Mouse (Mus musculus): Measurements from ENCODE around the gene Pusl1. TPM values are rescaled to one million over a fixed set of nuclear protein-coding genes. Genes with fewer than 3 reads are reported as not detected.

Gene Pusl1
- polyA plus RNA-seq, 1 experiment = 27.3 TPM

GRCm38 (mm10) chr4:155863001-155863400, 28.6 kb downstream of the Pusl1 start, which contains the start of gene Tas1r3:
Gene Tas1r3 (minus strand): TSS chr4:155863362.
- H3K4me3 ChIP-seq (ENCODE audit: insufficient read depth, low read depth, low read length) = no peak within 1 kb of the TSS
- no peak within 1 kb of the TSS for H3K27ac ChIP-seq (ENCODE audit: insufficient read depth, low read depth, low read length)
- TF ChIP-seq CTCF (conservative IDR thresholded peaks at IDR 0.05; ENCODE audit: insufficient read depth, insufficient read length, low read depth, low read length) (no peak), POLR2A (IDR thresholded peaks at IDR 0.05; ENCODE audit: low read depth, low read length) (no peak)
- no peaks in the 10 kb centered on the region for H3K36me3 ChIP-seq (ENCODE audit: control insufficient read depth, insufficient read depth, low read length)
- WGBS = 80% methylated on average over 5 of the region's 5 CpGs
- no peaks in the 10 kb centered on the region for H3K27me3 ChIP-seq (replicated peaks; ENCODE audit: control insufficient read depth, insufficient read depth, low read length)
- DNase-seq = no peak
- H3K4me1 ChIP-seq (ENCODE audit: control insufficient read depth, insufficient read depth, low read length) = no peaks in the 10 kb centered on the region

DNA sequence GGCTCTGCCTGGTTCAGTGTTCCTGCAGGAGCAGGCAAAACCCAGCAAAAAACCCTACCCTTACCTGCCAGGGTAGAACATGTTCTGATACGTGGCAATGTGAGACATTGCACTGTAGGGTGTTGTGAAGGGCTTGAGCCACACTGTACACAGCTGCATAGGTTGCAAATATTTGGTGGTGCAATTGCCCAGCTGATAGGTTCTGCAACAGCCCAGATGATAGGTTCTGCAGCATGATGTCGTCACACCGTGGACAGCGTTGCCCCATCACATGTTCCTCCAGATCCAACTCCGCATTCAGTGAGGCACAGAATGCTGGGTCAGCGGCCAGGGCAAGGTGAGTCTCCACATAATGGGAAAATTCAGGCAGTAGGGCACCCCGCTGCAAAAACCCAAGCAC, 29.8 kb downstream of the Pusl1 start:
- no peaks in the 10 kb centered on the region for H3K36me3 ChIP-seq (ENCODE audit: control insufficient read depth, insufficient read depth, low read length)
- H3K27me3 ChIP-seq (replicated peaks; ENCODE audit: control insufficient read depth, insufficient read depth, low read length) = no peaks in the 10 kb centered on the region
- WGBS = 88% methylated on average over 7 of the region's 7 CpGs
- DNase-seq = no peak
- no peaks in the 10 kb centered on the region for H3K4me1 ChIP-seq (ENCODE audit: control insufficient read depth, insufficient read depth, low read length)
- H3K27ac ChIP-seq (ENCODE audit: insufficient read depth, low read depth, low read length) = no peak overlapping the region
- H3K4me3 ChIP-seq (ENCODE audit: insufficient read depth, low read depth, low read length) = no peak overlapping the region
- no peak for TF ChIP-seq POLR2A (IDR thresholded peaks at IDR 0.05; ENCODE audit: low read depth, low read length)
- no peak for TF ChIP-seq CTCF (conservative IDR thresholded peaks at IDR 0.05; ENCODE audit: insufficient read depth, insufficient read length, low read depth, low read length)

DNA sequence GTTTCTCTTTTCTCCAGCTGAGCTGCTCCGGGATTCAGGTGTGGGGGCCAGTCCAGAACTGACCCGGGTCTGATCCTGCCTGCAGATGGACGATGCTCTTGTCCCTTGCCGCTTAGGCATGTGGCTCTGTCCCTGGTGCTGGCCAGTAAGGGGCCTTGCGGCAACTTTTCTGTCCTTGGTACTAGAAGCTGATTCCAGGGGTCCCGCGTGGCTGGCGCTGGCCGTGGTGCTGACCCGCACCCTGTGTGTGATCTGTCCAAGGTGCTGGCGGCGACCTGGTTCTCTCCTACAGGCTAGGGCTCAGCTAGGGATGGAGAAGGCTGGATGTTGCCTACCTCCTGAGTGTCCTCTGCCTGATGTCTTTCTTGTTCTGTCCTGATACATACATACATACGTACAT, 32.3 kb downstream of the Pusl1 start:
- H3K36me3 ChIP-seq (ENCODE audit: control insufficient read depth, insufficient read depth, low read length) = no peaks in the 10 kb centered on the region; the same call in 1 of the 2 replicates
- DNase-seq = no peak
- no peaks in the 10 kb centered on the region for H3K4me1 ChIP-seq (ENCODE audit: control insufficient read depth, insufficient read depth, low read length)
- 33% methylated on average over 13 of the region's 13 CpGs for WGBS
- TF ChIP-seq POLR2A (IDR thresholded peaks at IDR 0.05; ENCODE audit: low read depth, low read length) = no peak
- no peak for TF ChIP-seq CTCF (conservative IDR thresholded peaks at IDR 0.05; ENCODE audit: insufficient read depth, insufficient read length, low read depth, low read length)
- no peaks in the 10 kb centered on the region for H3K27me3 ChIP-seq (replicated peaks; ENCODE audit: control insufficient read depth, insufficient read depth, low read length)
- H3K4me3 ChIP-seq (ENCODE audit: insufficient read depth, low read depth, low read length) = no peak overlapping the region
- H3K27ac ChIP-seq (ENCODE audit: insufficient read depth, low read depth, low read length) = no peak overlapping the region

GRCm38 (mm10) chr4:155856881-155857280, 34.7 kb downstream of the Pusl1 start:
- Histone ChIP-seq H3K27ac (ENCODE audit: insufficient read depth, low read depth, low read length) (no peak overlapping the region), H3K4me3 (ENCODE audit: insufficient read depth, low read depth, low read length) (no peak overlapping the region), H3K4me1 (ENCODE audit: control insufficient read depth, insufficient read depth, low read length) (peaks cover 8% of the 10 kb centered on the region), H3K36me3 (ENCODE audit: control insufficient read depth, insufficient read depth, low read length) (no peaks in the 10 kb centered on the region; the same call in 1 of the 2 replicates), H3K27me3 (replicated peaks; ENCODE audit: control insufficient read depth, insufficient read depth, low read length) (no peaks in the 10 kb centered on the region)
- TF ChIP-seq POLR2A (IDR thresholded peaks at IDR 0.05; ENCODE audit: low read depth, low read length) = no peak
- no peak for TF ChIP-seq CTCF (conservative IDR thresholded peaks at IDR 0.05; ENCODE audit: insufficient read depth, insufficient read length, low read depth, low read length)
- DNase-seq = peak; percentile 0
- 77% methylated on average over 3 of the region's 3 CpGs for WGBS

DNA sequence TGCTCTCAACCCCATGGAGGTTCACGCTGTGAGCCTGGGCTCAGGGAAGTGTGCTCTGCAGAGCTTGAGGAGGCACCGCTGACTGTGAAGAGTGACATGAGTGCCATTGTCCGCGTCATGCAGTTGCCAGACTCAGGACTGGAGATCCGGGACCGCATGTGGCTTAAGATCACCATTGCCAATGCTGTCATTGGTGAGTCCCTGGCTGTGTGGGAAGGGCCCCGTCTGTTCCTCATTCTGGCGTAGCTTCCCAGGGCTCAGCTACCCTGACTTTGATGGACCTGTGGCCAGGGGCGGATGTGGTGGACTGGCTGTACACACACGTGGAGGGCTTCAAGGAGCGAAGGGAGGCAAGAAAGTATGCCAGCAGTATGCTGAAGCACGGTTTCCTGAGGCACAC, 35.5 kb downstream of the Pusl1 start:
- Histone ChIP-seq H3K27me3 (replicated peaks; ENCODE audit: control insufficient read depth, insufficient read depth, low read length) (no peaks in the 10 kb centered on the region), H3K4me3 (ENCODE audit: insufficient read depth, low read depth, low read length) (no peak overlapping the region), H3K36me3 (ENCODE audit: control insufficient read depth, insufficient read depth, low read length) (no peaks in the 10 kb centered on the region; the same call in 1 of the 2 replicates), H3K4me1 (ENCODE audit: control insufficient read depth, insufficient read depth, low read length) (peaks cover 16% of the 10 kb centered on the region), H3K27ac (ENCODE audit: insufficient read depth, low read depth, low read length) (no peak overlapping the region)
- TF ChIP-seq POLR2A (IDR thresholded peaks at IDR 0.05; ENCODE audit: low read depth, low read length) (no peak), CTCF (conservative IDR thresholded peaks at IDR 0.05; ENCODE audit: insufficient read depth, insufficient read length, low read depth, low read length) (no peak)
- DNase-seq = no peak
- WGBS = 94% methylated on average over 12 of the region's 12 CpGs

DNA sequence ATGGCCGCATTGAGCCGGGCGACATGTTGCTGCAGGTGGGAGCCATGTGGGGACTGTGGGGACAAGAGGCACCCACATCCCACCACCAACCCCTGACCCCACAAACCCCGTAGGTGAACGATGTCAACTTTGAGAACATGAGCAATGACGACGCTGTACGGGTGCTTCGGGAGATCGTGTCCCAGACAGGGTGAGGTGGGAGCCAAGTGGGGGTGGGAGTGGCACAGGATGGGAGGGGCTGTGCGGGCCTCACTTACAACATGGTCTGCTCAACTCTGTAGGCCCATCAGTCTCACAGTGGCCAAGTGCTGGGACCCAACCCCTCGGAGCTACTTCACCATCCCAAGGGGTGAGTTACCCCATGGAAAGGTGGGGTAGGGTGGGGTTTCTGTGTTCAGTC, 36.6 kb downstream of the Pusl1 start:
- H3K36me3 ChIP-seq (ENCODE audit: control insufficient read depth, insufficient read depth, low read length) = no peaks in the 10 kb centered on the region; the same call in 1 of the 2 replicates
- no peak for DNase-seq
- peaks cover 24% of the 10 kb centered on the region for H3K4me1 ChIP-seq (ENCODE audit: control insufficient read depth, insufficient read depth, low read length)
- H3K27ac ChIP-seq (ENCODE audit: insufficient read depth, low read depth, low read length) = no peak overlapping the region
- 96% methylated on average over 12 of the region's 12 CpGs for WGBS
- TF ChIP-seq POLR2A (IDR thresholded peaks at IDR 0.05; ENCODE audit: low read depth, low read length) = no peak
- no peak for TF ChIP-seq CTCF (conservative IDR thresholded peaks at IDR 0.05; ENCODE audit: insufficient read depth, insufficient read length, low read depth, low read length)
- H3K4me3 ChIP-seq (ENCODE audit: insufficient read depth, low read depth, low read length) = no peak overlapping the region
- H3K27me3 ChIP-seq (replicated peaks; ENCODE audit: control insufficient read depth, insufficient read depth, low read length) = no peaks in the 10 kb centered on the region

DNA sequence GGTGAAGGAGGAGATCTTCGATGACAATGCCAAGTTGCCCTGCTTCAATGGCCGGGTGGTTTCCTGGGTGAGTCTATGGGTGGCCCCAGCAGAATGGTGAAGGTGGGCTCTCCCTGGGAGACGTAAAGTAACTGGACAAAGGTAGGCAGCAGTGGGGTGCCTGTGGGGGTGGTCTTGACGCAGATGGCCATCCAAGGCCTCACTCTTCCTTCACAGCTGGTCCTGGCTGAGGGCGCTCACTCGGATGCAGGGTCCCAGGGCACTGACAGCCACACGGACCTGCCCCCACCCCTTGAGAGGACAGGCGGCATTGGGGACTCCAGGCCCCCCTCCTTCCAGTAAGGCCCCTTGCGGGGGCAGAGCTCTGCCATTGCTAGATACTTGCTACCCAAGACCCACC, 38.2 kb downstream of the Pusl1 start:
- Histone ChIP-seq H3K4me3 (ENCODE audit: insufficient read depth, low read depth, low read length) (no peak overlapping the region), H3K36me3 (ENCODE audit: control insufficient read depth, insufficient read depth, low read length) (no peaks in the 10 kb centered on the region; the same call in 1 of the 2 replicates), H3K27me3 (replicated peaks; ENCODE audit: control insufficient read depth, insufficient read depth, low read length) (no peaks in the 10 kb centered on the region), H3K27ac (ENCODE audit: insufficient read depth, low read depth, low read length) (no peak overlapping the region), H3K4me1 (ENCODE audit: control insufficient read depth, insufficient read depth, low read length) (peaks cover 37% of the 10 kb centered on the region)
- 89% methylated on average over 9 of the region's 9 CpGs for WGBS
- TF ChIP-seq CTCF (conservative IDR thresholded peaks at IDR 0.05; ENCODE audit: insufficient read depth, insufficient read length, low read depth, low read length) (no peak), POLR2A (IDR thresholded peaks at IDR 0.05; ENCODE audit: low read depth, low read length) (no peak)
- DNase-seq = no peak
